Mouse (Mus musculus): ENCODE measurements at regions not wholly inside any gene's neighbourhood (a gene's known extent, or its start where the extent isn't known, plus 50 kb on each side); places are given as distances from the start of the nearest gene placed in this dataset.

GRCm38 (mm10) chr16:67797236-67797635 is 176.5 kb upstream of the Cadm2 start:
- TF ChIP-seq CTCF (IDR thresholded peaks at IDR 0.05; ENCODE audit: extremely low read depth, insufficient read depth, low read length) (no peak), POLR2A (IDR thresholded peaks at IDR 0.05; ENCODE audit: extremely low read depth, insufficient read depth, low read length) (no peak)
- Histone ChIP-seq H3K27ac (ENCODE audit: insufficient read depth, low read length) (no peak overlapping the region), H3K4me3 (ENCODE audit: insufficient read depth, low read length) (no peak overlapping the region), H3K4me1 (ENCODE audit: control insufficient read depth, insufficient read depth, low read length) (no peaks in the 10 kb centered on the region)

GRCm38 (mm10) chr16:67776091-67776490 is 155.4 kb upstream of the Cadm2 start:
- no peak overlapping the region for H3K27ac ChIP-seq (ENCODE audit: insufficient read depth, low read length)
- H3K4me1 ChIP-seq (ENCODE audit: control insufficient read depth, insufficient read depth, low read length) = no peaks in the 10 kb centered on the region
- TF ChIP-seq POLR2A (IDR thresholded peaks at IDR 0.05; ENCODE audit: extremely low read depth, insufficient read depth, low read length) (no peak), CTCF (IDR thresholded peaks at IDR 0.05; ENCODE audit: extremely low read depth, insufficient read depth, low read length) (0 out of 2 replicates have a peak, but pooled peaks have one; percentile 14)
- H3K4me3 ChIP-seq (ENCODE audit: insufficient read depth, low read length) = no peak overlapping the region

DNA sequence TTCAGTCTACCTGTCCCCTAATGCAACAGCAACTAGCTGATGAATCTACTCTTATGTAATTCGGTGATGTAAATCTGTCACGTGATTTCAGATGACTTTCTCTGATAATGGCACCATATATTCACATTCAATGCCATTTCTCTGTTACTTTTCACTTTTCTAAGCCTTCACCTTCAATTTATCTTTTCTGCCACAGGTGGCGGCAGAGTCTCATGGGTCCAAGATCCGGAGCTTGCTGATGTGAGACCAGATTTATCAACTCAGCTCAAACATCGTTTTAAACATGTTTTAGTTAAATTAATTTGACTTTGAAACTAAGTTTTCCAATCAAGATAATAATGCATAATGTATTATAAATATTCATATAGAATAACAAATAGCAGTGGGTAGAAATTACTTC is 148.4 kb upstream of the Cadm2 start:
- TF ChIP-seq CTCF (IDR thresholded peaks at IDR 0.05; ENCODE audit: extremely low read depth, insufficient read depth, low read length) (peak; percentile 53), POLR2A (IDR thresholded peaks at IDR 0.05; ENCODE audit: extremely low read depth, insufficient read depth, low read length) (no peak)
- H3K4me1 ChIP-seq (ENCODE audit: control insufficient read depth, insufficient read depth, low read length) = no peaks in the 10 kb centered on the region
- no peak overlapping the region for H3K4me3 ChIP-seq (ENCODE audit: insufficient read depth, low read length)
- H3K27ac ChIP-seq (ENCODE audit: insufficient read depth, low read length) = no peak overlapping the region

DNA sequence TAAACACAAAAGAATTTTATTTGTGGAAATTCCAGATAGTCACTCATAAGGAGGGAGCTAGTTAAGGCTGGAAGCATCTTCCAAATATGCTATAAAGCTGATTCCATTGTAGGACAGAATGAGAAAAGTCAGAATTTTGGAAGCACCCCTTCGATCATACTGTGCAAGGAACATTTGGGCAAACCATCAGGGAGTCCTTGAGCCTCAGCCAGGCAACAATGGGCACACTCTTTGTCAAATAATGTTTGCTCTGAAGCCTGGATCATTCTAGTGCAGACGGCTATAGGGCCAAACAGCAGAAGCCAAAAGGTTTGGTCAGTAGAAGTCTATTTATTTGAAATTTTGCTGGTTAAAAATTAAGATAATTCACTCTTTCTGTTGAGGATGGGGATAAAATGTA is 114.7 kb upstream of the Cadm2 start:
- no peaks in the 10 kb centered on the region for H3K4me1 ChIP-seq (ENCODE audit: control insufficient read depth, insufficient read depth, low read length)
- H3K27ac ChIP-seq (ENCODE audit: insufficient read depth, low read length) = no peak overlapping the region
- no peak for TF ChIP-seq CTCF (IDR thresholded peaks at IDR 0.05; ENCODE audit: extremely low read depth, insufficient read depth, low read length)
- TF ChIP-seq POLR2A (IDR thresholded peaks at IDR 0.05; ENCODE audit: extremely low read depth, insufficient read depth, low read length) = no peak
- H3K4me3 ChIP-seq (ENCODE audit: insufficient read depth, low read length) = no peak overlapping the region

DNA sequence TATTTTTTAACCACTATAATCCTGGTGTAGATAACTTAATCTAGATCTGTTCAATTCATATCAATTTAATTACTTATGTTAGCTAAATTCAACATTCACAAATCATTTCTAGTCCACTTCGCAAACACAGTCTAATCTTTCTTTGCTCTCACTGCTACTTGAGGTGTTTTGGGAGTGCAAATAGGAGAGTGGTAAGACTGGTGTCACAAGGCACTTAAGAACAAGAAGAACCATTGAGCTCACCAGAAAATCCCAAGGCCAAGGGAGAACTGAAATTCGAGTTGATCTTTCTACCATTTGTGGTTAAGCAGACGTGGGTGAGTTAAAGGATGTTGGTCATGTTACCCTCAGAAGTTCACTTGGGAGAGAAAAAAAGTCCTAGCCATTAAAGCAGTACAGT is 77.9 kb upstream of the Cadm2 start:
- Histone ChIP-seq H3K4me3 (ENCODE audit: insufficient read depth, low read length) (no peak overlapping the region), H3K27ac (ENCODE audit: insufficient read depth, low read length) (no peak overlapping the region), H3K4me1 (ENCODE audit: control insufficient read depth, insufficient read depth, low read length) (no peaks in the 10 kb centered on the region)
- TF ChIP-seq POLR2A (IDR thresholded peaks at IDR 0.05; ENCODE audit: extremely low read depth, insufficient read depth, low read length) (no peak), CTCF (IDR thresholded peaks at IDR 0.05; ENCODE audit: extremely low read depth, insufficient read depth, low read length) (no peak)

Data from cortical plate, adult 2 months (tissue).